Mouse (Mus musculus) forebrain, embryonic 14.5 days (tissue): ENCODE results near the gene Dnah11. TPM values are rescaled to one million over a fixed set of nuclear protein-coding genes. Genes with fewer than 3 reads are reported as not detected.

Source experiments
- ATAC-seq: fragments of 200-750 bp; cut with Nextera tagmentation; 2 replicates; pipeline ENCODE4 v1.8.0; 2017; ENCODE audit warnings: mild to moderate bottlenecking, moderate library complexity
- DNase-seq: peaks from one replicate; pipeline ENCODE4 v3.0.0-alpha.2; 2015; ENCODE audit warnings: low spot score
- H3K27ac ChIP-seq: fragments of 300-500 bp; sonication (generic); 2 replicates; pipeline ENCODE4 v1.5.1; 2014; ENCODE audit warnings: low read depth, mild to moderate bottlenecking, control low read depth, low read length, moderate library complexity
- H3K27me3 ChIP-seq: fragments of 300-500 bp; sonication (generic); replicated peaks from 2 replicates; pipeline ENCODE4 v1.6.1; 2014; ENCODE audit warnings: low read length, control low read depth, mixed read lengths; ENCODE audit not compliant: control insufficient read depth, insufficient read depth
- H3K36me3 ChIP-seq: fragments of 300-500 bp; sonication (generic); 2 replicates; pipeline ENCODE4 v1.6.1; 2014; ENCODE audit warnings: low read length, control low read depth; ENCODE audit not compliant: control insufficient read depth, insufficient read depth
- H3K4me1 ChIP-seq: fragments of 300-500 bp; sonication (generic); 2 replicates; pipeline ENCODE4 v1.6.1; 2014; ENCODE audit warnings: antibody characterized with exemption, low read length, control low read depth; ENCODE audit not compliant: control insufficient read depth, insufficient read depth
- H3K4me2 ChIP-seq: fragments of 300-500 bp; sonication (generic); 2 replicates; pipeline ENCODE4 v1.6.1; 2014; ENCODE audit warnings: mild to moderate bottlenecking, control low read depth, low read length
- H3K4me3 ChIP-seq: fragments of 300-500 bp; sonication (generic); 2 replicates; pipeline ENCODE4 v1.5.1; 2014; ENCODE audit warnings: low read depth, low read length, control low read depth
- H3K9ac ChIP-seq: fragments of 300-500 bp; sonication (generic); 2 replicates; pipeline ENCODE4 v1.6.1; 2014; ENCODE audit warnings: mild to moderate bottlenecking, low read length, control low read depth, moderate library complexity
- H3K9me3 ChIP-seq: fragments of 300-500 bp; sonication (generic); replicated peaks from 2 replicates; pipeline ENCODE4 v1.6.1; 2016; ENCODE audit warnings: low read length, control low read depth, mixed read lengths; ENCODE audit not compliant: control insufficient read depth
- WGBS: fragments of 180-500 bp; shearing (Covaris S2); extraction: QIAGEN DNeasy Blood & Tissue Kit; methylation state at CpG from one replicate; pipeline ENCODE4 v1.1.7; 2014; 5-methylcytosine and 5-hydroxymethylcytosine counted together
- polyA plus RNA-seq: library from polyadenylated mRNA; unstranded; fragments of >200 nt; fragmentation: Nextera tagmentation; extraction: Ambion mirVana; gene quantifications from 2 replicates; pipeline ENCODE4 v1.2.1, GENCODE M21; 2014

Gene Dnah11
- polyA plus RNA-seq, 1 experiment from 2014 or later = 0.11 TPM

DNA sequence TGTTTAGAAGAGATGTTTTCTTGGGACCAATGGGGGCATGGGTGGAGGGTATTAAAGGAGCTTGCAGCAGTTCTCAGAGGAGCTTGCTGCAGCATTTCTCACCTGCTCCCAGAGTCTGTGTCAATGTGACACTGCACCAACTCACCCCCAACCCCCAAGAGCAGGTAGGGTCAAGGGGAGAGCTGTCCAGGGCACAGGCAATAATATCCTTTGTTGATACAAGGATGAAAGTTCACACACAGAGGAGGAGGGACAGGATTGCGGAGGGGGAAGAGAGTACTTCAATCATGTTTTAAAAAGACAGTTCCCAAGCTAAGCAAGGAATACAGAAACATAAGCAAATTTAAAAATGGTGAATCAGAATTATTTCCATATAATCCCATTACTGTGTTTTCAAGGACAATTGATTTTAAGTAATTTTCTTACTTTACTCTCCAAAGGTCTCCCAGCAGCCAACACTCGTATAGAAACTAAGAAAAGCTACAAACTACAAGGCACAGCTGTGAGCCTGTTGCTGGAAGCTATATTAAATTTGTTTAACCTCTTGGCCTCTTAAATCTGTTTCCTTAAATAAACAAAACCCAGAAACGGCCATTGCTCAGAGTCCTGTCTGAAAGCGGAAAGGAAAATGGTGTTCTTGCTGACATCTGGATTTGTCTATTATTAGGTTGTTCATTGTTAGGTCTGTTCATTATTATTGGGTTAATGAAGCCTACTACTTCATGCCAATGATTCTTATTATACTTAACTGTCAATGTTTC is 12.5 kb downstream of the Dnah11 start:
- Histone ChIP-seq H3K36me3 (no peaks in the 10 kb centered on the region), H3K9me3 (no peaks in the 10 kb centered on the region), H3K4me3 (no peak overlapping the region), H3K4me2 (no peak overlapping the region), H3K4me1 (peaks cover 7% of the 10 kb centered on the region; the same call in 1 of the 2 replicates), H3K27ac (no peak overlapping the region), H3K27me3 (0 out of 2 replicates have a peak, but pooled peaks cover 5% of the 10 kb centered on the region), H3K9ac (no peak overlapping the region)
- ATAC-seq = no peak
- 35% methylated on average over 4 of the region's 4 CpGs for WGBS
- no peak for DNase-seq

DNA sequence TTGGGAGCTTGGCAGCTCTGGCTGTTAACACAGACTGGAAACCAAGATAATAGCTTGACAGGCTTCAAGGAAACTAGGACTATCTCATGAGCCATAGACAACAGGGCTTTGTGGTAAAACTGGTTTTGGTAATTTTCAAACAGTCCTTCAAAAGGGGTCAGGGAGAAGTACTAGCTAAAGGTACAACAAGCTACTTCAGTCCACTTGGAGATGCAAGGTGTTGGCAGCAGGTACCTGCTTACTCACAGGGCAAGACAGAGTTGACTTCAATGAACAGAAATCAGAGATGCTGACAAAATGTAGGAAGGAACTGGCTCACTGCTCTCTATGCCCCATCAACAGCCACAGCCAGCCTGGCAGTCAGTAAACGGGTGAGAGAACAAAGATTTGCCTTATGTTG is 14.1 kb downstream of the Dnah11 start:
- no peaks in the 10 kb centered on the region for H3K9me3 ChIP-seq
- H3K4me2 ChIP-seq = no peak overlapping the region
- 83% methylated on average over 1 of the region's 1 CpGs for WGBS
- DNase-seq = no peak
- no peak overlapping the region for H3K27ac ChIP-seq
- no peak overlapping the region for H3K4me3 ChIP-seq
- H3K9ac ChIP-seq = no peak overlapping the region
- no peaks in the 10 kb centered on the region for H3K36me3 ChIP-seq
- H3K27me3 ChIP-seq = 0 out of 2 replicates have a peak, but pooled peaks cover 5% of the 10 kb centered on the region
- no peak for ATAC-seq
- peaks cover 7% of the 10 kb centered on the region; the same call in 1 of the 2 replicates for H3K4me1 ChIP-seq

DNA sequence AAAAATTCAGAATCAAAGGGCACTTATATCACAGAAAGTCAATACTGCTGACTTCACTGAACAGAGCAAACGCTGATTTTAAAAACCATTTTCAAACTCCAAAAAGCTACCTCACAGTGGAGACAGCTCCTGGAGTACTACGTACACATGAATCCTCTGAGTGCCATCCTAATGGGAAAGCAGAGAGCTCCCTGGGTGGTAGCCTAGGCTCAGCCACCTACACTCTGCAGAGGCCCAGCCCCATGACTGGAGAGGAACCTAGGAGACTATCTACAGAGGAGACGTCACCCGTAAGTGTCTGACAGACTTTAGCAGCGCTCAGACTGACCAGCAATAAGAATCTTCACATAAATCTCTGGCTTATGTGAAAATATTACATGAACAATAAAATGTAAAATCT is 21.1 kb downstream of the Dnah11 start:
- Histone ChIP-seq H3K4me2 (no peak overlapping the region), H3K9ac (no peak overlapping the region), H3K4me3 (no peak overlapping the region), H3K27me3 (no peaks in the 10 kb centered on the region), H3K4me1 (no peaks in the 10 kb centered on the region), H3K9me3 (no peaks in the 10 kb centered on the region), H3K27ac (no peak overlapping the region), H3K36me3 (no peaks in the 10 kb centered on the region)
- no peak for DNase-seq
- no peak for ATAC-seq
- WGBS = 92% methylated on average over 5 of the region's 5 CpGs

DNA sequence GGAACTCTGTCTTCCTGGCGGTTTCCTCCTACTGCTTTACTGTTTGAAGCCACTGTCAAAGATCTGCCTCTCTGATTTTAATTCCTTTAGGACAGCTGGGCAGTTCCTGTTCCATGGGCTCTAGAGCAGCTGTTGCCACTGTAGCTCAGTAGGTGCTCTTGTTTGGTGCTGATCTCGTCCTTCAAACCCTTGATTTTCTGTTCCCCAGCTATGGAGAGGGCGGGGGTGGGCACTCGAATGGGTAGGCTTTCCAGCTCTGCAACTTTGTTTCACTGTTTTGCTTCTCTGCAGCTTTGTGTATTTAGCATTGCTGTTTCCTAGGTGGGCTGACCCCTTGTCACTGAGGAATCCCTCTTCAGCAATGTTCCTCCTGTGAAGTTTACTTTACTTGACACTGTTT is 34.1 kb downstream of the Dnah11 start:
- Histone ChIP-seq H3K4me2 (no peak overlapping the region), H3K9ac (no peak overlapping the region), H3K4me3 (no peak overlapping the region), H3K27ac (no peak overlapping the region), H3K27me3 (no peaks in the 10 kb centered on the region), H3K36me3 (no peaks in the 10 kb centered on the region), H3K4me1 (no peaks in the 10 kb centered on the region), H3K9me3 (no peaks in the 10 kb centered on the region; the same call in 1 of the 2 replicates)
- no peak for ATAC-seq
- WGBS = 42% methylated on average over 4 of the region's 4 CpGs
- no peak for DNase-seq

DNA sequence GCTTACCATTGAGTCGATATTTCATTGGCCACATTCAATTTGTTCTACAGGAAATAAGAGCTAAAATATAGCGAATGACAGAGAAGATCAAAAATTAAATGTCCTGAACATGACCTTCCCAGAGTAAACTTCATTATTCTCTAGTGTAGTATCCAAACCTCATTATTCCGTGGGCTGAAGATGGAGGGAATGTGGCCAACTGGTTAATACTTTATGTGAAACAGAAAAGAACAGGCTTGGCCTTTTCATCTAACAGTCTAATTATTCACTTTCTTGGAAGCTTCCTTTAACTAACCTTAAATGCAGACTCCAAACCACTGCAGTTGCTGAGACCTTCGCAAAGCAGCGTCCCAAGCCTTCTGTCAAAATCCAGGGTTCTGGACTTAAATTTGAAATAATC is 41.9 kb downstream of the Dnah11 start:
- Histone ChIP-seq H3K4me1 (no peaks in the 10 kb centered on the region), H3K4me2 (no peak overlapping the region), H3K9ac (no peak overlapping the region), H3K36me3 (no peaks in the 10 kb centered on the region), H3K9me3 (no peaks in the 10 kb centered on the region), H3K27me3 (no peaks in the 10 kb centered on the region), H3K27ac (no peak overlapping the region), H3K4me3 (no peak overlapping the region)
- DNase-seq (no peak), ATAC-seq (no peak)
- 73% methylated on average over 5 of the region's 5 CpGs for WGBS

DNA sequence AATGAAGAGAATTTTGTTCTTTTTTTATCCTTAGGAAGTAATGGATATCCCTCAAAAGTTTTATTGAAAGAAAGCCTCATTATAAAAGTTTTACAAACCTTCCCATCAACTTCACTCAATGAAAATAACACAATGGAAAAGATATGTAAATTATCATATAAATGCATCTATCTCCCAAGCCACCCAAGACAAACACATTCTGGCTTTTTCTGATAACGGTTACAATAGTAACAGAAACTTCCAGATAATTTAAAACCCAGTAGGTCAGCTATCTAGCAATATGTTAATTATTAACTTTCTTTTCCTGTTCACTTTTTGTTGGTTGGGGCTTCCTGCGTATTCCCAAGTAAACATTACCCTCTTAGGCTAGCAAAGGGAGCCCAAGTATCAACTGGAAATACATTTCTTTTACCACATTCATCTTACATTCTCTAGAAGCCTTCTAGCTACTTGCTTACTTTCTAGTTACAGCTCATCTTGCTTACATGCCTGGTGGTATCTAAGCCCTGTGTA is 51.3 kb downstream of the Dnah11 start:
- Histone ChIP-seq H3K4me2 (no peak overlapping the region), H3K4me3 (no peak overlapping the region), H3K27me3 (no peaks in the 10 kb centered on the region), H3K36me3 (no peaks in the 10 kb centered on the region), H3K4me1 (no peaks in the 10 kb centered on the region), H3K27ac (no peak overlapping the region), H3K9me3 (no peaks in the 10 kb centered on the region), H3K9ac (no peak overlapping the region)
- ATAC-seq = no peak
- DNase-seq = no peak
- 91% methylated on average over 2 of the region's 2 CpGs for whole genome bisulfite sequencing

DNA sequence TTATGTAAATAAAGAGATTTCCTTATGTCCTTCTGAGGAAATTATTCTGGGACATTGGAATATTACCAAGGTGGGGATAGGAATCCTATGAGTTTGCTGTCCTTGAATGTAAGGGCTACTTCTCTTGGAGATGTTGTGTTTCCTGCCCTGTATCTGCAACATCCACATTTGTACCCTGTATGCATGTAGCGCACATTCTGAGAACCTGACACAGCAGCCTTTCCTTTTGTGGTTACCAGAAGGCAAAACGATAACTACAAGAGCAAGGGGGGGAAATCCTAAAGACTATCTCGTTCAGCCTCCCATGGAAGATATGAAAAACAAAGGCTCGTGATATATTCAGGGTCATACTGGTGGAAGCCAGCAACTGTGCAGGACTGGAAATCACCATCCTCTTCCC is 70.7 kb downstream of the Dnah11 start:
- no peak overlapping the region for H3K27ac ChIP-seq
- DNase-seq (no peak), ATAC-seq (no peak)
- WGBS = 85% methylated on average over 4 of the region's 4 CpGs
- no peak overlapping the region for H3K9ac ChIP-seq
- no peaks in the 10 kb centered on the region for H3K4me1 ChIP-seq
- no peaks in the 10 kb centered on the region for H3K9me3 ChIP-seq
- no peaks in the 10 kb centered on the region for H3K27me3 ChIP-seq
- no peak overlapping the region for H3K4me2 ChIP-seq
- H3K36me3 ChIP-seq = no peaks in the 10 kb centered on the region
- H3K4me3 ChIP-seq = no peak overlapping the region

DNA sequence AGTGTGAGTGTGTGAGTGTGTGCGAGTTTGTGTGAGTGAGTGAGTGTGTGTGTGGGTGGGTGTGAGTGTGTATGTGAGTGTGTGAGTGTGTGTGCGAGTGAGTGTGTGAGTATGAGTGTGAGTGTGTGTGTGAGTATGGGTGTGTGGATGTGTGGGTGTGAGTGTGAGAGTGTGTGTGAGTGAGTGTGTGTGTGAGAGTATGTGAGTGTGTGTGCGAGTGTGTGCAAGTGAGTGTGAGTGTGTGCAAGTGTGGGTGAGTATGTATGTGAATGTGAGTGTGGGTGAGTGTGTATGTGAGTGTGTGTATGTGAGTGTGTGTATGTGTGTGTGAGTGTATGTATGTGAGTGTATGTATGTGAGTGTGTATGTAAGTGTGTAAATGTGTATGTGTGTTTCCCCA is 79.2 kb downstream of the Dnah11 start:
- ATAC-seq = no peak
- Histone ChIP-seq H3K27ac (no peak overlapping the region), H3K9me3 (no peaks in the 10 kb centered on the region), H3K4me1 (no peaks in the 10 kb centered on the region), H3K27me3 (no peaks in the 10 kb centered on the region), H3K36me3 (no peaks in the 10 kb centered on the region), H3K4me2 (no peak overlapping the region), H3K4me3 (no peak overlapping the region), H3K9ac (no peak overlapping the region)
- 98% methylated on average over 3 of the region's 3 CpGs for WGBS
- no peak for DNase-seq

DNA sequence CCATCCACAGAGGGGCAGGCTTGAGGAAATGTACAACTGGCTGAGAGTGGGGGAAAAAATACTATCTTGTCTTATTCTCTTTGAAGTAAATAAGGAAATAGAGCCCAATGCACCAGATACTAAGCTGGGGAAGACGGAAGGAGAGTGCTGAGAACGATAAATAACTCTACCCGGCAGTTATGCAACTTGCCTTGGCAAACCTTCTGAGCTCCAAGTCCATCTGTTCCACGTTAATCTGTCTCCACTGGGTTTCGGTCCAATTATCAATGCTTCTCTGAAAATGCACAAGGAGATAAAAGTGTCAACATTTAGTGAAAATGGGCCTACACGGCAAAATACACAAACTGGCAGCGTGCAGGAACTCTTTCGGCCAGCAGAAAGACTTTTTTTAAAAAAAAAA is 86.2 kb downstream of the Dnah11 start:
- Histone ChIP-seq H3K4me1 (no peaks in the 10 kb centered on the region), H3K9ac (no peak overlapping the region), H3K36me3 (no peaks in the 10 kb centered on the region), H3K27ac (no peak overlapping the region), H3K27me3 (no peaks in the 10 kb centered on the region), H3K4me2 (no peak overlapping the region), H3K9me3 (no peaks in the 10 kb centered on the region), H3K4me3 (no peak overlapping the region)
- no peak for DNase-seq
- 78% methylated on average over 8 of the region's 8 CpGs for WGBS
- ATAC-seq = no peak
